Mouse (Mus musculus) midbrain, embryonic 11.5 days (tissue): ENCODE data around the gene Bfsp2. TPM values are rescaled to one million over a fixed set of nuclear protein-coding genes. Genes with fewer than 3 reads are reported as not detected.

Source experiments
- ATAC-seq: fragments of 200-750 bp; cut with Nextera tagmentation; 2 replicates; pipeline ENCODE4 v1.8.0; 2017; ENCODE audit warnings: moderate TSS enrichment, moderate library complexity; ENCODE audit not compliant: low FRiP score
- DNase-seq: peaks from one replicate; pipeline ENCODE4 v3.0.0; 2015; ENCODE audit warnings: low spot score; ENCODE audit errors: missing footprints
- H3K27ac ChIP-seq: fragments of 300-500 bp; sonication (generic); 2 replicates; pipeline ENCODE4 v1.5.1; 2014; ENCODE audit warnings: low read depth, low read length
- H3K27me3 ChIP-seq: fragments of 300-500 bp; sonication (generic); 2 replicates; pipeline ENCODE4 v1.6.1; 2014; ENCODE audit warnings: mild to moderate bottlenecking, low read length, moderate library complexity, mixed read lengths; ENCODE audit not compliant: control insufficient read depth, insufficient read depth
- H3K36me3 ChIP-seq: fragments of 300-500 bp; sonication (generic); 2 replicates; pipeline ENCODE4 v1.6.1; 2014; ENCODE audit warnings: mild to moderate bottlenecking, low read length, moderate library complexity, mixed read lengths; ENCODE audit not compliant: control insufficient read depth, insufficient read depth
- H3K4me1 ChIP-seq: fragments of 300-500 bp; sonication (generic); 2 replicates; pipeline ENCODE4 v1.6.1; 2014; ENCODE audit warnings: low read length; ENCODE audit not compliant: control insufficient read depth, insufficient read depth
- H3K4me2 ChIP-seq: fragments of 300-500 bp; sonication (generic); 2 replicates; pipeline ENCODE4 v1.6.1; 2014; ENCODE audit warnings: mild to moderate bottlenecking, moderate library complexity
- H3K4me3 ChIP-seq: fragments of 300-500 bp; sonication (generic); 2 replicates; pipeline ENCODE4 v1.5.1; 2014; ENCODE audit warnings: low read depth, low read length
- H3K9ac ChIP-seq: fragments of 300-500 bp; sonication (generic); 2 replicates; pipeline ENCODE4 v1.6.1; 2014; ENCODE audit warnings: low read length
- H3K9me3 ChIP-seq: fragments of 300-500 bp; sonication (generic); 2 replicates; pipeline ENCODE4 v1.6.1; 2016; ENCODE audit warnings: low read length; ENCODE audit not compliant: control insufficient read depth
- WGBS: fragments of 180-500 bp; shearing (Covaris S2); extraction: QIAGEN DNeasy Blood & Tissue Kit; methylation state at CpG from one replicate; pipeline ENCODE4 v1.1.7; 2014; 5-methylcytosine and 5-hydroxymethylcytosine counted together
- polyA plus RNA-seq: library from polyadenylated mRNA; unstranded; fragments of >200 nt; fragmentation: Nextera tagmentation; extraction: Ambion mirVana; gene quantifications from 2 replicates; pipeline ENCODE4 v1.2.1, GENCODE M21; 2014

Gene Bfsp2
- polyA plus RNA-seq, 1 experiment from 2014 or later, result 2.6 TPM

GRCm38 (mm10) chr9:103387011-103387653, 93.1 kb downstream of the Bfsp2 start:
- Histone ChIP-seq H3K27me3 (no peaks in the 10 kb centered on the region), H3K27ac (no peak overlapping the region), H3K36me3 (no peaks in the 10 kb centered on the region), H3K4me2 (no peak overlapping the region), H3K4me3 (no peak overlapping the region), H3K9me3 (no peaks in the 10 kb centered on the region), H3K9ac (no peak overlapping the region), H3K4me1 (peaks cover 3% of the 10 kb centered on the region)
- DNase-seq (no peak), ATAC-seq (no peak)
- 77% methylated on average over 10 of the region's 10 CpGs for WGBS

- DNase-seq (peak; percentile 73), ATAC-seq (no peak)
- no peak overlapping the region for H3K4me2 ChIP-seq
- no peak overlapping the region for H3K4me3 ChIP-seq
- H3K36me3 ChIP-seq, result no peaks in the 10 kb centered on the region
- no peak overlapping the region for H3K27ac ChIP-seq
- no peaks in the 10 kb centered on the region for H3K9me3 ChIP-seq
- 66% methylated on average over 5 of the region's 5 CpGs for WGBS
- no peak overlapping the region for H3K9ac ChIP-seq
- H3K27me3 ChIP-seq, result no peaks in the 10 kb centered on the region
- H3K4me1 ChIP-seq, result peaks cover 3% of the 10 kb centered on the region
These were observed 93.6 kb downstream of the Bfsp2 start for GRCm38 (mm10) chr9:103386573-103386972.

DNA sequence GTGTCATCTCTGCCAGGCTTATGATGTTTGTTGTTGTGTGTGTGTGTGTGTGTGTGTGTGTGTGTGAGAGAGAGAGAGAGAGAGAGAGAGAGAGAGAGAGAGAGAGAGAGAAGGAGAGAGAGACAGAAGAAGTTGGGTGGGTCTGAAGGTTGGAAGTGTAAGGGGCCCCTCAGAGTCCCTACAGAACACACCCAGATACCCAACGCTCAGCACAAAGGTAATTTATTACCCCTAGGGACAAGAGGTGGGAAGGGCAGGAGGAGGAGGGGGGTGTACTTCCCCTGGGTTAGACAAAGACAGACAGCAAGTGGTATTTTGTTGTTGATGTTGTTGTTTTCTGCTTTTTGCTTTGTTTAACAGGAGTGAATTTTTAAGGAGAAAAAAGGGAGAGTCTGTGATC, 94.6 kb downstream of the Bfsp2 start:
- DNase-seq, result peak; percentile 49
- WGBS, result 50% methylated on average over 1 of the region's 1 CpGs
- Histone ChIP-seq H3K27ac (no peak overlapping the region), H3K9ac (no peak overlapping the region), H3K9me3 (no peaks in the 10 kb centered on the region), H3K4me3 (no peak overlapping the region), H3K4me1 (peaks cover 3% of the 10 kb centered on the region), H3K27me3 (no peaks in the 10 kb centered on the region), H3K36me3 (no peaks in the 10 kb centered on the region), H3K4me2 (no peak overlapping the region)
- no peak for ATAC-seq

DNA sequence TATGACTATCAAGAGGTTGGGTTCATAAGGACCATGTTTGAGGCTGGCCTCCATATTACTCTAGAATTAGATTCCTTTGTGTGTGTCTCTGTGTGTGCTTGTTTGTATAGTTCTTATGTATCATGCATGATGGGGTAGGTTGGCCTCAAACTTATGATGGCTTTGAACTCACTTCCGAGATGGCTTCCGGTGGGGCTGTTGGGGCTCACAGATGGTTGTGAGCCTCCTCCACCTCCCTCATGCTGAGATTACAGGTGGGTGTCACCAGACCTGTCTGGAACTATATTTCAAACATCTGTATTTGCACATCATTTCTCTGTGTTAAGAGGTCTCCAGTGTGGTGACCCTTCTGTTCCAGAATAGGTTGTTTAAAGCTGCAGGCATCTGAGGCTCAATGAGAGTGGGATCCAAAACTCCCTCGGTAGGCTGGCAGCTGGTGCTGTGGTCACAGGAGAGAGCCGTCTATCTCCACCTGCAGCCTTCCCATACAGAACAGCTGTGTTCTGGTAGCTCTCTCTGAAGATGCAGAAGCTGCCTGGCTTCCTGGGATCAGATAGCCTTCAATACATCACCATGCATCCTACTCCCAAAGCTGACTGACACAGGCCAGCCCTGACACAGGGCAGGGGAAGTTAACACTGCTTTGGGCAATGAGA, 96.0 kb downstream of the Bfsp2 start:
- Histone ChIP-seq H3K4me2 (no peak overlapping the region), H3K9ac (no peak overlapping the region), H3K27ac (no peak overlapping the region), H3K9me3 (no peaks in the 10 kb centered on the region), H3K4me3 (no peak overlapping the region), H3K27me3 (no peaks in the 10 kb centered on the region), H3K36me3 (no peaks in the 10 kb centered on the region), H3K4me1 (peaks cover 3% of the 10 kb centered on the region)
- ATAC-seq (no peak), DNase-seq (peak; percentile 41)
- WGBS, result 77% methylated on average over 4 of the region's 4 CpGs

- no peak for ATAC-seq
- Histone ChIP-seq H3K36me3 (no peaks in the 10 kb centered on the region), H3K4me1 (peaks cover 3% of the 10 kb centered on the region), H3K4me3 (no peak overlapping the region), H3K9me3 (no peaks in the 10 kb centered on the region), H3K27ac (no peak overlapping the region), H3K27me3 (no peaks in the 10 kb centered on the region), H3K4me2 (no peak overlapping the region), H3K9ac (no peak overlapping the region)
- 90% methylated on average over 1 of the region's 1 CpGs for WGBS
- DNase-seq, result peak; percentile 2
These were observed 96.6 kb downstream of the Bfsp2 start for GRCm38 (mm10) chr9:103383576-103383975.

- H3K36me3 ChIP-seq, result no peaks in the 10 kb centered on the region
- H3K4me1 ChIP-seq, result peaks cover 3% of the 10 kb centered on the region
- H3K27me3 ChIP-seq, result no peaks in the 10 kb centered on the region
- H3K27ac ChIP-seq, result no peak overlapping the region
- 75% methylated on average over 6 of the region's 6 CpGs for WGBS
- H3K4me3 ChIP-seq, result no peak overlapping the region
- H3K9me3 ChIP-seq, result no peaks in the 10 kb centered on the region
- DNase-seq (peak; percentile 44), ATAC-seq (no peak)
- H3K4me2 ChIP-seq, result no peak overlapping the region
- no peak overlapping the region for H3K9ac ChIP-seq
These were observed 97.2 kb downstream of the Bfsp2 start for GRCm38 (mm10) chr9:103382989-103383388.

- no peaks in the 10 kb centered on the region for H3K27me3 ChIP-seq
- H3K4me1 ChIP-seq, result no peaks in the 10 kb centered on the region
- no peak for ATAC-seq
- 82% methylated on average over 4 of the region's 4 CpGs for WGBS
- H3K36me3 ChIP-seq, result no peaks in the 10 kb centered on the region
- DNase-seq, result peak; percentile 67
- H3K4me3 ChIP-seq, result no peak overlapping the region
- H3K9ac ChIP-seq, result no peak overlapping the region
- H3K4me2 ChIP-seq, result no peak overlapping the region
- H3K27ac ChIP-seq, result no peak overlapping the region
- no peaks in the 10 kb centered on the region for H3K9me3 ChIP-seq
These were observed 99.7 kb downstream of the Bfsp2 start for GRCm38 (mm10) chr9:103380566-103380965.

- WGBS, result 71% methylated on average over 9 of the region's 9 CpGs
- no peak for ATAC-seq
- no peaks in the 10 kb centered on the region for H3K4me1 ChIP-seq
These were observed 101.0 kb downstream of the Bfsp2 start for GRCm38 (mm10) chr9:103379199-103379598.

DNA sequence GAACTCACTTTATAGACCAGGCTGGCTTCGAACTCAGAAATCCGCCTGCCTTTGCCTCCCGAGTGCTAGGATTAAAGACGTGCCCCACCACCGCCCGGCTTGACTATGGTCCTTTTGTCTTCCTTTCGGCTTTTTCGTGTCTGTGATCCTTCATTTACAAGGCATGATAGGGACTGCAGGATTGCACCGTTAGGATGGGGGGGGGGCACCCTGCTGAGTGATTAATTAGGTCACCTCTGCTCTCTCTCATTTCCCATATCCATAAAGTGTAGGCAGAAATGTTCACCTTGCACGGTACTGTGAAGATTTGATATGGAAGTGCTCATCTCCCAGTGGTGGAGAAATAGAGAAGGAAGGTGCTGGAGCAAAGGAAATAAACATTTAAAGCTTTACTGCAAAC, 101.5 kb downstream of the Bfsp2 start:
- no peak for ATAC-seq
- 55% methylated on average over 10 of the region's 10 CpGs for WGBS
- no peaks in the 10 kb centered on the region for H3K36me3 ChIP-seq
- H3K27ac ChIP-seq, result no peak overlapping the region
- no peaks in the 10 kb centered on the region for H3K9me3 ChIP-seq
- no peaks in the 10 kb centered on the region for H3K27me3 ChIP-seq
- H3K9ac ChIP-seq, result no peak overlapping the region
- no peak overlapping the region for H3K4me2 ChIP-seq
- H3K4me1 ChIP-seq, result no peaks in the 10 kb centered on the region
- DNase-seq, result peak; percentile 1
- H3K4me3 ChIP-seq, result no peak overlapping the region

More at GRCm38 (mm10) chr9:103379199-103379598, 101.0 kb downstream of the Bfsp2 start:
- Histone ChIP-seq H3K9me3 (no peaks in the 10 kb centered on the region), H3K9ac (no peak overlapping the region), H3K4me3 (no peak overlapping the region), H3K36me3 (no peaks in the 10 kb centered on the region), H3K4me2 (no peak overlapping the region), H3K27ac (no peak overlapping the region), H3K27me3 (no peaks in the 10 kb centered on the region)
- DNase-seq, result no peak
